Mouse (Mus musculus) neural tube, embryonic 15.5 days (tissue): ENCODE measurements at regions not wholly inside any gene's neighbourhood (a gene's known extent, or its start where the extent isn't known, plus 50 kb on each side); places are given as distances from the start of the nearest gene placed in this dataset.
A peak's percentile ranks its signal among the peaks of the same experiment; 100 is the strongest.

ENCODE experiments used
- ATAC-seq: fragments of 200-750 bp; cut with Nextera tagmentation; 2 replicates; pipeline ENCODE4 v1.8.0; 2017; ENCODE audit warnings: mild to moderate bottlenecking, moderate TSS enrichment, moderate library complexity; ENCODE audit not compliant: low FRiP score
- H3K27ac ChIP-seq: fragments of 300-500 bp; sonication (generic); replicated peaks from 2 replicates; pipeline ENCODE4 v1.5.1; 2015; ENCODE audit warnings: mild to moderate bottlenecking, inconsistent platforms
- H3K27me3 ChIP-seq: fragments of 300-500 bp; sonication (generic); replicated peaks from 2 replicates; pipeline ENCODE4 v1.6.1; 2015; ENCODE audit warnings: inconsistent platforms
- H3K36me3 ChIP-seq: fragments of 300-500 bp; sonication (generic); 2 replicates; pipeline ENCODE4 v1.6.1; 2015; ENCODE audit warnings: inconsistent platforms
- H3K4me1 ChIP-seq: fragments of 300-500 bp; sonication (generic); 2 replicates; pipeline ENCODE4 v1.6.1; 2015; ENCODE audit warnings: inconsistent platforms
- H3K4me2 ChIP-seq: fragments of 300-500 bp; sonication (generic); 2 replicates; pipeline ENCODE4 v1.6.1; 2015; ENCODE audit warnings: inconsistent platforms, mild to moderate bottlenecking, moderate library complexity
- H3K4me3 ChIP-seq: fragments of 300-500 bp; sonication (generic); replicated peaks from 2 replicates; pipeline ENCODE4 v1.5.1; 2015; ENCODE audit warnings: mild to moderate bottlenecking, inconsistent platforms
- H3K9ac ChIP-seq: fragments of 300-500 bp; sonication (generic); replicated peaks from 2 replicates; pipeline ENCODE4 v1.6.1; 2015; ENCODE audit warnings: mild to moderate bottlenecking, inconsistent platforms
- H3K9me3 ChIP-seq: fragments of 300-500 bp; sonication (generic); replicated peaks from 2 replicates; pipeline ENCODE4 v1.6.1; 2016; ENCODE audit warnings: inconsistent platforms
- WGBS: fragments of 180-500 bp; shearing (Covaris S2); methylation state at CpG from one replicate; pipeline ENCODE4 v1.1.7; 2015; ENCODE audit warnings: mixed read lengths; 5-methylcytosine and 5-hydroxymethylcytosine counted together

GRCm38 (mm10) chr8:35968341-35968740, 202.8 kb downstream of the Gm19410 start:
- H3K4me1 ChIP-seq, result no peaks in the 10 kb centered on the region
- H3K4me2 ChIP-seq, result no peak overlapping the region
- H3K27ac ChIP-seq, result no peak overlapping the region
- no peak overlapping the region for H3K4me3 ChIP-seq
- H3K27me3 ChIP-seq, result no peaks in the 10 kb centered on the region
- H3K9me3 ChIP-seq, result no peaks in the 10 kb centered on the region
- no peaks in the 10 kb centered on the region for H3K36me3 ChIP-seq
- WGBS, result 92% methylated on average over 9 of the region's 9 CpGs
- no peak overlapping the region for H3K9ac ChIP-seq
- no peak for ATAC-seq

DNA sequence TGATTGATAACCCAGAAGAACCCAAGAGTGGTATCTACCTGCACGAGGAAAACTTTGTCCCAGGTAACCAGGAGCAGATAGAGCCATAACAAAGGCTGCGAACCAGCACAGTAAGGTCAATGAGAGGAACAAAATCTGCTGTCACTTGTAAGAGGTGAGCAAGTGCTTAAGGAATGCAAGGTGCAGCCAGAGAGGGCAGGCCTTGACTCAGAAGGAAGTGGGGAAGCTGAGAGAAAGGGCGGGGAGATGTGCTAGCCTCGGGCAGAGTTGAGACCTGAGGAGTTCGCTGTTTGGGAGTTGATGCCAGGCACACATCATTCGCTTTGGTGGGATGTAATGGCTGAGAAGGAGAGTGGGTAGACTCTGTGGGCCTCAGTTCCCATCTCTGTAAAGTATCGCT, 205.5 kb downstream of the Gm19410 start:
- no peak overlapping the region for H3K9ac ChIP-seq
- H3K4me1 ChIP-seq, result no peaks in the 10 kb centered on the region
- no peak overlapping the region for H3K4me2 ChIP-seq
- ATAC-seq, result no peak
- WGBS, result 89% methylated on average over 7 of the region's 7 CpGs
- H3K4me3 ChIP-seq, result no peak overlapping the region
- no peaks in the 10 kb centered on the region for H3K27me3 ChIP-seq
- H3K27ac ChIP-seq, result no peak overlapping the region
- no peaks in the 10 kb centered on the region for H3K36me3 ChIP-seq
- no peaks in the 10 kb centered on the region for H3K9me3 ChIP-seq

DNA sequence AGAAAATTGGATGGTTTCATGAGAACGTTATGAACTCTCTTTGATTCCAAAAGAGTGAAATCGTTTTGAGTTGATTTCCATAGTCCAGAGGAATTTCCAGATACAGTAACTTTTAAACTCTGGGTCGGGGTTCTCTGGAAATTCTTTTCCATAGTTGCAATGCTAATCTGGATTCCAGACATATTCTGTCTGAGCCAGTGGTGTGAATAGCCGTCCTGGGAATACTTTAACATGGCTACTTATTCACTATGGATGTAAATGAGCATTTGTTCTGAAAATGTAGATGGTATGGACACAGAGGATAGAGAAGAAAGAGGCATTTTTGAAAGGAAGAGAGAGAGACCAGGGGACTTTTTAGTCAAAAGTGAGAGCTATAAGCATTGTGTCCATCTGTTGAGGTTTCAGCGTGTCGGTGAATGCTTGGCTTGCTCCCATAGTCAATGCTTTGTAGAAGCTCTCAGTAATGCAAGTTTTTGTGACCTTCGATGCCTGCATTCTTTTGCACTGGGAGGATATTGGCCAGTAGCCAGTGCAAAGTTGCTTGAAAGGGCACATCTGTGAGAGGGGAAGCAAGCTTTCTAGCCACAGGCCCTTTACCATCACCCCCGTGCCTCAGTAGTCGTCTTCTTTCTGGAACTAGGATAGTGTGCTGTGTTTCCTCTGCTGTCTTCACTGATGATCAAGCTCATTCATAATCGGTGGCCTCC, 208.9 kb downstream of the Gm19410 start:
- ATAC-seq, result no peak
- Histone ChIP-seq H3K36me3 (no peaks in the 10 kb centered on the region), H3K27me3 (no peaks in the 10 kb centered on the region), H3K27ac (no peak overlapping the region), H3K9me3 (no peaks in the 10 kb centered on the region), H3K4me1 (no peaks in the 10 kb centered on the region), H3K4me2 (no peak overlapping the region), H3K4me3 (no peak overlapping the region), H3K9ac (no peak overlapping the region)
- WGBS, result 66% methylated on average over 10 of the region's 10 CpGs

DNA sequence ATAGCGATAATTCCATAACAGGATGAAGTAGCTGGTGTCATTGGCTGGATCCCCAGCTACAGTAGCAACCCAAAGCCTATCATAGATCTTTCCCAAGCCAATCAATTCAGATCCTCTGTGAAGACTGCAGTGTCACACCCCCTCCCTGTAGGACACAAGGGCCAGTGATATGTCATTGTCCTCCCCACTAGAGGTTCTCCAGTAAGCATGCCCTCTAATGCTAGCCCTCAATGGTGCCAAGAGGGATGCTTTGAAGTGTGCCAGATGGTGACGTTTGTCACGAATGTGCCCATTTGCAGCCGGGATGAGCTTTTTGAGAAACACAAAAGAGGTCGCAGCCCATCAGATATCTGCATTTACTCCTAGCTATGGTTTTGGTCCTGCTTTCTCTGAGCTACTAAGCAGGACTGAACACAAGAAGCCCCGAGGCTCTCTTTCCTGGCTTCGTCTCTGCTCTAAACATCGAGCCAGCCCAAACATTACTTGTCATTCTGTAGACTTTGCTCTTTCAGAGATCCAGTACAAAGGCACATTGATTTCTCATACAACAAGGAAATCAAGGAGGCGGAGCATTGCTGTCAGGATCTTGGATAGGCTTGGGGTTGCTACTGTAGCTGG, 214.2 kb downstream of the Gm19410 start:
- Histone ChIP-seq H3K9ac (no peak overlapping the region), H3K36me3 (no peaks in the 10 kb centered on the region), H3K9me3 (no peaks in the 10 kb centered on the region), H3K4me2 (no peak overlapping the region), H3K27me3 (no peaks in the 10 kb centered on the region), H3K4me3 (no peak overlapping the region), H3K4me1 (0 out of 2 replicates have a peak, but pooled peaks cover 2% of the 10 kb centered on the region), H3K27ac (no peak overlapping the region)
- WGBS, result 77% methylated on average over 9 of the region's 9 CpGs
- no peak for ATAC-seq

DNA sequence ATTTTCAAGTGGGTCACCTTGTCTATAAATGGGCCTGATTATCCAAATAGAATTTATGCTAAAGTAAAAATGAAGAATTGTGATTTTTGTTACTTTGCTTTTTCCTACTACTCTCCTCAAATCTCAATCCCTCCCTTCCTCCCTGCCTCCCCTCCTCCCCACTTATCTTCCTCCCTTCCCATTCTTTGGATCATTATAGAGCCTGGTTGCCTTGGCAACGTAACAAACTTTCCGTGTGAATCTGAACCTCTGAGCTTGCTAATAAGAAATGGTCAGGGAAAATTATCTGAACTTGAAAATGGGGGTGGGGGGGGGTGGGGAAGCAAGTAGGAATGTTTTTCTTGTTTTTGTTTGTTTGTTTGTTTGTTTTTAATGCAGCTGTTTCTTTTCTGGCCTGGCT, 217.5 kb downstream of the Gm19410 start:
- no peak overlapping the region for H3K4me2 ChIP-seq
- no peak overlapping the region for H3K9ac ChIP-seq
- H3K9me3 ChIP-seq, result no peaks in the 10 kb centered on the region
- ATAC-seq, result no peak
- no peaks in the 10 kb centered on the region for H3K27me3 ChIP-seq
- H3K36me3 ChIP-seq, result no peaks in the 10 kb centered on the region
- 58% methylated on average over 2 of the region's 2 CpGs for WGBS
- no peak overlapping the region for H3K27ac ChIP-seq
- H3K4me3 ChIP-seq, result no peak overlapping the region
- H3K4me1 ChIP-seq, result 0 out of 2 replicates have a peak, but pooled peaks cover 9% of the 10 kb centered on the region

- Histone ChIP-seq H3K4me2 (no peak overlapping the region), H3K27ac (0 out of 2 replicates have a peak overlapping the region, but pooled peaks have one; percentile 4), H3K27me3 (no peaks in the 10 kb centered on the region), H3K4me3 (no peak overlapping the region), H3K9me3 (no peaks in the 10 kb centered on the region), H3K36me3 (no peaks in the 10 kb centered on the region), H3K4me1 (0 out of 2 replicates have a peak, but pooled peaks cover 9% of the 10 kb centered on the region), H3K9ac (no peak overlapping the region)
- WGBS, result 58% methylated on average over 5 of the region's 5 CpGs
- no peak for ATAC-seq
These were observed 219.6 kb downstream of the Gm19410 start for GRCm38 (mm10) chr8:35985152-35985689.

- Histone ChIP-seq H3K27ac (no peak overlapping the region), H3K9me3 (no peaks in the 10 kb centered on the region), H3K9ac (no peak overlapping the region), H3K4me1 (peaks cover 20% of the 10 kb centered on the region), H3K4me3 (no peak overlapping the region), H3K36me3 (no peaks in the 10 kb centered on the region), H3K27me3 (no peaks in the 10 kb centered on the region), H3K4me2 (no peak overlapping the region)
- no peak for ATAC-seq
- WGBS, result 83% methylated on average over 5 of the region's 5 CpGs
These were observed 221.7 kb downstream of the Gm19410 start for GRCm38 (mm10) chr8:35987327-35987726.

GRCm38 (mm10) chr8:35991013-35991412, 225.4 kb downstream of the Gm19410 start:
- Histone ChIP-seq H3K27me3 (no peaks in the 10 kb centered on the region), H3K9ac (no peak overlapping the region), H3K9me3 (no peaks in the 10 kb centered on the region), H3K27ac (no peak overlapping the region), H3K4me2 (no peak overlapping the region), H3K4me1 (peaks cover 11% of the 10 kb centered on the region), H3K4me3 (no peak overlapping the region), H3K36me3 (no peaks in the 10 kb centered on the region)
- ATAC-seq, result no peak
- WGBS, result 65% methylated on average over 5 of the region's 5 CpGs

- H3K9ac ChIP-seq, result no peak overlapping the region
- no peaks in the 10 kb centered on the region for H3K36me3 ChIP-seq
- H3K27ac ChIP-seq, result no peak overlapping the region
- 76% methylated on average over 9 of the region's 9 CpGs for WGBS
- peaks cover 11% of the 10 kb centered on the region for H3K4me1 ChIP-seq
- no peak overlapping the region for H3K4me3 ChIP-seq
- no peaks in the 10 kb centered on the region for H3K9me3 ChIP-seq
- no peak overlapping the region for H3K4me2 ChIP-seq
- H3K27me3 ChIP-seq, result no peaks in the 10 kb centered on the region
- no peak for ATAC-seq
These were observed 226.5 kb downstream of the Gm19410 start for GRCm38 (mm10) chr8:35991936-35992603.

DNA sequence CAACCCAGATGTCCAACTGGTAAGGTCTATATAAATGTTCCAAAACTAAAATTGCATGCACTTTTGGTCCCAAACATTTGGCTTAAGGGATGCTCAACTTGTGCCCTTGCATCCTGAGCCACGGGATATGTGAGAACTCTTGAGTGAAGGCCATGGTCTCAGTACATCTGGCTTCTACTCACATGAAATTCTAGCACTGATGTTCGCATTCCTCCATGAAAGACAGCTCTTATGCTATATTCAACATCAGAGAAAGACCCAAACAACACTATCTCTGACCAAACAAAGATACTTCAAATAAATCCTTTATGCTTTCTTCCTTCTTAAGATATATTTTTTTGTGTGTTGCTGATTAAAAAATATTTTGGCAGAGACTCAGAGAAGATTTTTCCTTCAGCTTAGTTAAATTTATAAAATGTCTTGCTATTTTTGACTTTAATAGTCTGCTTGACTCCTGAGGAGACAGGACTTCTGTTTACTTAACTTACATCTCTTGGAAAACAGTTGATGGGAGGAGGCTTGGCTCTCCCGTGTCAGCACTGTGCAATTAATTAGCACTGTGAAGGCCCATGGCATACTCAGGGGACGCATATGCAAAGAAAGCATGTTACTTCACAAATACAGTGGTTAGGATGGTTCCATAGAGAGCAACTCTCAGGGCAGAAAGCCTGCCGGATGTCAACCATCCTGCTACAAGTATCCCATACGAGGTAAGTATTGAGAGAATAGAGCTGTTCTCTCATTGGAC, 230.9 kb downstream of the Gm19410 start:
- Histone ChIP-seq H3K9ac (no peak overlapping the region), H3K27me3 (no peaks in the 10 kb centered on the region), H3K4me3 (no peak overlapping the region), H3K27ac (no peak overlapping the region), H3K4me2 (no peak overlapping the region), H3K4me1 (peaks cover 5% of the 10 kb centered on the region; the same call in 1 of the 2 replicates), H3K9me3 (no peaks in the 10 kb centered on the region), H3K36me3 (no peaks in the 10 kb centered on the region)
- no peak for ATAC-seq
- WGBS, result 73% methylated on average over 6 of the region's 6 CpGs

- no peaks in the 10 kb centered on the region for H3K9me3 ChIP-seq
- no peak for ATAC-seq
- H3K27me3 ChIP-seq, result no peaks in the 10 kb centered on the region
- no peak overlapping the region for H3K4me3 ChIP-seq
- H3K27ac ChIP-seq, result no peak overlapping the region
- H3K9ac ChIP-seq, result no peak overlapping the region
- H3K4me2 ChIP-seq, result no peak overlapping the region
- H3K4me1 ChIP-seq, result no peaks in the 10 kb centered on the region
- no peaks in the 10 kb centered on the region for H3K36me3 ChIP-seq
- WGBS, result 84% methylated on average over 9 of the region's 9 CpGs
These were observed 234.0 kb downstream of the Gm19410 start for GRCm38 (mm10) chr8:35999584-35999983.
